Mouse (Mus musculus) left cerebral cortex, adult 2 months (tissue): ENCODE results near the gene Enkd1. TPM values are rescaled to one million over a fixed set of nuclear protein-coding genes. Genes with fewer than 3 reads are reported as not detected.

ENCODE experiments used
- DNase-seq, 2 experiments: peaks; one replicate each; pipeline ENCODE4 v3.0.0; 2021 to 2022; ENCODE audit warnings: low spot score in 2 of 2, mixed read lengths in 1 of 2; ENCODE audit errors: extremely low spot score in 1 of 2
- H3K27ac ChIP-seq: fragments of 200-600 bp; 2 replicates; pipeline ENCODE4 v1.8.1; 2022
- H3K4me3 ChIP-seq: fragments of 200-600 bp; 2 replicates; pipeline ENCODE4 v1.8.1; 2022
- CTCF ChIP-seq: fragments of 200-600 bp; IDR thresholded peaks from 2 replicates; pipeline ENCODE4 v1.8.1; 2022; ENCODE audit warnings: antibody characterized with exemption, mild to moderate bottlenecking, moderate library complexity
- intact Hi-C: fragments of 180-260 bp; cut with DNase I; formaldehyde crosslinking; loops from one replicate; pipeline ENCODE4 v1.15.1; 2025
- total RNA-seq, 2 experiments: library from RNA; stranded (reverse); gene quantifications; 2 replicates each; pipeline ENCODE4 v1.2.3; 2021

Gene Enkd1
- total RNA-seq, 2 experiments from 2014 or later, result 9.6 to 10.6 TPM

DNA sequence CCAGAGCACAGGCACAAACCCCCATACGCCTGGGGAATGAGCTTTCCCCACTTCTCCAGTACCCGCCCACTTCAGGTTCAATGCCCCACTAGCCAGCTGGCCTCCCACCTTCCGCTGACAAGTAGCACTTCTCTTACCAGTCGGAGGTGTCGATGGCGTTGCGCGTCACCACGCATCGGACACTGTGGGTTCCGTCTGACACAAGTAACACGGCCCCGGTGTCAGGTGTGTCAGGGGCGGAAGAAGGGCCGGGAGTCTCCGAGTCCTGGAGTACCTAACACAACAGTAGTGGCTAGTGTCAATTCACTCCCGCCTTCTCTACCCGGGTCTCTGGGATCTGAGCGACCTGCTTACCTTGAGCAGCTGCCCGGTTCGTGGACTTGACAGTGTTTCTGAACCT lies 7.4 kb downstream of the Enkd1 start:
- intact Hi-C loops, result loop anchor here (2.0 kb wide), 1 partner anchor 78 kb away; no protein-coding TSS in a partner anchor
- no peak for TF ChIP-seq CTCF
- peak overlapping the region; percentile 95 for H3K27ac ChIP-seq
- H3K4me3 ChIP-seq, result peak overlapping the region; percentile 64
- peak; percentile 56 to 61 for DNase-seq

DNA sequence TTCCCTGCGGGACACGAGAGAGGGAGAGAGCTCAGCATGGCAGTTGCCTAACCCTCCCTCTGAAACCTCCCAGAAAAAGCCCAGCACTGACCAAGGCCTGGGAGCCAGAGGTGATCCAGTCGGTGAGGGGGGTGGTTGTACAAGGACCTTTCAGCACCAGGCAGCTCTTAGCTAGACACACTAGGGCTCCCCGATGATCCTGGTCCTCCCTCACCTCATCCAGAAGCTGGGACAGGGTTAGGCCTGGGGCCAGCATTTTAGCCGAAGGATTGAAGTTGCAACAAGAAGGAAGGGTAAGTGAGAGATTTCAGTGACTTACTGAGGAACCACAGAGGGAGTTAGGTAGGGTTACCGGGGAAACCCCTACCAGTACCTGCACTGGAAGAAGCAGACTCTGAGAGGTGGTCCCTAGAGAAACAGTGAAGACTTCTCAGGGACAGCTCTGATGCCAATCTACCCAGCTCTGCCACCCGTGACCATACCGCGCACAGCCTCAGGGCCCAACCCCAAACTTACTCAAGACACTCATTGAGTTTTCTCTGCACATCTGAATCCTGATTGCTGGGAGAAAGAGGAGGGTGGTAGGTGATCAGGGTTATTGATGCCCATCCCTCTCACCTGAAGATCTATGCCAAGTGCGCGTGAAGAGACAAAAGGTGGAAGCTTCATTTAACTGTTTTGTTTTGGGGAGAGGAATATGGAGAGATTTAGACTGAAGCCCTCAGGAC lies 8.4 kb downstream of the Enkd1 start:
- no peak for DNase-seq
- Histone ChIP-seq H3K27ac (peak overlapping the region; percentile 95; the same call in 1 of the 2 replicates), H3K4me3 (peak overlapping the region; percentile 64)
- TF ChIP-seq CTCF, result no peak
- intact Hi-C loops, result loop anchor here (2.0 kb wide), 1 partner anchor 77 kb away; no protein-coding TSS in a partner anchor

DNA sequence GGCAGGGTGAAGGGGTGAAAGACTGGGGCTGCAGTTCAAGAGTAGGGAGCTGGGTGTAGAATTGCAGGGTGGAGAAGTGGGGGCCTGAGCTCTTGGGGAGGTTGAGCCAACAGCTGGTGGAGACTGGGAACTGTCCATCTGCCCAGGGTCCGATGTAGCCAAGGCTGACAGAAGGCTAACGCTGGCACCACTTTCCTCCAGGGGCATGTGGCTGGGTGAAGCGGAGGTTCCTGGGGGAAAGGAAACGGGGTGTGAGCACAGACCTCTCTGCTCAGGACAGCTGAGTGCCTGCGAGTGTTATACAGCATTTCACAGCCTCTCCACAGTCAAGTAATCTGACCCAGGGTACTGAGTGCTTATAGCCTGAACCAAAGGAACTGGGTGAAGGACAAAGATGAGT lies 9.3 kb downstream of the Enkd1 start:
- intact Hi-C loops, result no loop called here
- no peak for TF ChIP-seq CTCF
- no peak for DNase-seq
- H3K4me3 ChIP-seq, result no peak overlapping the region
- no peak overlapping the region for H3K27ac ChIP-seq

DNA sequence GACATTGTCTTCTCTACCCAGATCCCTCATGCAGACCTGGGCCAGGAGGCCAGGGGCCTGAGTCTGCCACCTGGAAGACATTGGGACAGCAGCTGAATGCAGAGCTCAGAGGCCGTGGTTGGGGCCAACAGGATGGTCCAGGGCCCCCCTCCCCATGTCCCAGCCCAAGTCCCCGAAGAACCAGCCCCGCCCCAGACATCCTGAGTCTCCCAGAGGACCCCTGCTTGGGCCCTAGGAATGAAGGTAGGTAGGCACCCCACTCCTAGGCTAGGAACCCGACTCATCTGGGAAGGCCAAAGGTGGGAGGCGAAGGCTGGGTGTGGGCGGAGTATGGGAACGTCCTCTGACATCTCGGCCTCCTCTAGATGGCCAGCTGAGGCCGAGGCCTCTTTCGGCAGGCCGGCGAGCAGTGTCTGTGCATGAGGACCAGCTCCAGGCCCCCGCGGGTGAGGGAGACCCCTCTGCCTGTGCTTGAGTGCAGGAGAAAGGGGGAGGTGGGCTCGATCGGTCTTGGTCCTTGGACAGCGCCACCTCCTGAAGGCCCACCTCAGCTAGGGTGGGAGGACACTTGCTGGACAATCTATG lies 10.7 kb downstream of the Enkd1 start:
- TF ChIP-seq CTCF, result no peak
- no peak for DNase-seq
- intact Hi-C loops, result no loop called here
- Histone ChIP-seq H3K4me3 (no peak overlapping the region), H3K27ac (no peak overlapping the region)

DNA sequence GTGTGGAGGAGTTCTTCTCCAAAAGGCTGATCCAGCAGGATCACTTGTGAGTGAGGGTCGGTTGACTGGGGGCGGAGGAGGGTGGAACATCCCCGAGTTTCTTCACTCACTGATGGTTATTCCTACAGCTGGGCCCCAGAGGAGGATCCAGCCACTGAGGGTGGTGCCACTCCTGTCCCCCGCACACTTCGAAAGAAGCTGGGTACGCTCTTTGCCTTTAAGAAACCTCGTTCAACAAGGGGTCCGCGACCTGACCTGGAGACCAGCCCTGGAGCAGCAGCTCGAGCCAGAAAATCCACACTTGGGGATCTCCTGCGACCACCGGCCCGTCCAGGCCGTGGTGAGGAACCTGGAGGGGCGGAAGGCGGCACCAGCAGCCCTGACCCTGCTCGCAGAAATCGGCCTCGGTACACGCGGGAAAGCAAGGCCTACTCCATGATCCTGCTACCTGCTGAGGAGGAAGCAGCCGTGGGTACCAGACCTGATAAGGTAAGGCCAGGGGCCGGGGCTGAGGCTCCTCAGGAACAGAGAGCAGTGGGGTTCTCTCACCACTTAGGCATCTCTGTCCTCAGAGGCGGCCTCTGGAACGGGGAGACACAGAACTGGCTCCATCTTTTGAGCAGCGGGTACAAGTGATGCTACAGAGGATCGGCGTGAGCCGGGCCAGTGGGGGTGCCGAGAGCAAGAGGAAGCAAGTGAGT lies 12.8 kb downstream of the Enkd1 start:
- no peak for TF ChIP-seq CTCF
- intact Hi-C loops, result no loop called here
- H3K4me3 ChIP-seq, result peak overlapping the region; percentile 55
- H3K27ac ChIP-seq, result peak overlapping the region; percentile 95
- no peak for DNase-seq

DNA sequence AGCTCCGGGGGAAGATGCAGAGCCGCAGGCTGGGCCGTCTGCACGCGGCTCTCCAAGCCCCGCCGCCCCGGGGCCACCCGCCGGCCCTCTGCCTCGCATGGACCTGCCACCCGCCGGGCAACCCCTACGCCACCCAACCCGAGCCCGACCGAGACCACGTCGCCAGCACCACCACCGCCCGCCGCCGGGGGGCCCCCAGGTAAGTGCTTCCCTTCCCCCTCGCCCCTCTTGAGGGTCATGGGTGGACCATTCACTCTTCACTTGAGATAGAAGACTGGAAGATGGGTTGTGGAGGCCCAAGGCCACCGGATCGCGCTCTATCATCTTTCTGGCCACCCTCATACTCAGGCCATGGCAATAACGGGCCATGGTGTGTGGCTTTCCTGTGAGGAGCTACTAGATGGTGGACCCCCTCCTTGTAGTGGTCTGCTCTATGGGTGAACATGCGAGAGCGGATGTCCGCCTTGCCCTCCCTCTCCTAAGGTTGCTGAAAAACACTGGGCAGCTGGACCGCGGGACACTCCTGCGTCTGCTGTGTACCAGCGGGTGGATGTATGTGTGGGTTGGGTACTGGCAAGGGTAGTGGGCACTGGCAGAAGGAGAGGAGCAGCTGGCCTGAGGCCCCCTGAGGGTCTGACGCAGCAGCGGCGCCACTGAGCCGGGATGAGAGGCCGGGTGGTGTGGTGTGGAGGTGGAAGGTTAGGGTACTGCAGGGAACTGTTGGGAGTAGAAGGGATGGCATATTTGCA lies 13.8 kb downstream of the Enkd1 start:
- peak overlapping the region; percentile 55 for H3K4me3 ChIP-seq
- TF ChIP-seq CTCF, result peak; percentile 42
- H3K27ac ChIP-seq, result peak overlapping the region; percentile 95
- intact Hi-C loops, result loop anchor here (5.0 kb wide), 2 partner anchors 57 to 72 kb away; partner anchors contain the start of genes Agrp and Ctcf
- peak; percentile 55 to 61 for DNase-seq

DNA sequence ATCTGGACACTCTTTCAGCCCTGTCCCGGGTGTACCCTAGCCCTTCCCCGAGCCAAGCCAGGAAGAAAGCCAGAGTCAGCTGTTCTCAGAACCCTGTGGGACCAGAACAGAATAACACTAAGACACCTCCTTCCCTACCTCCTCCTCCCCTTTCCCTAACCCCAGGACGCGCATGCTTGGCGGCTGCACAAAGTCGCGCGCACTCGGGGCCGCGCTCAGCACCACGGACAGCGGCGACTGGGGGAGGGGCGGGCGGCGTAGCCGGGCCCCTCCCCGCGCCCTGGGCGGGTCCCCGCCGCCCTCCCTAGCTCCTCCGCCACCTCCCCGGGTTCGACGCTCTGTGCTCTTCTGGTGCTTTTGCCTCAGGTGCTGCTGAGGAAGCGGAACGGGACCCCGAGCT lies 14.4 kb downstream of the Enkd1 start:
- H3K4me3 ChIP-seq, result peak overlapping the region; percentile 55
- no peak for TF ChIP-seq CTCF
- DNase-seq, result peak; percentile 82 to 87
- intact Hi-C loops, result loop anchor here (5.0 kb wide), 2 partner anchors 56 to 71 kb away; partner anchors contain the start of genes Agrp and Ctcf
- peak overlapping the region; percentile 95 for H3K27ac ChIP-seq

DNA sequence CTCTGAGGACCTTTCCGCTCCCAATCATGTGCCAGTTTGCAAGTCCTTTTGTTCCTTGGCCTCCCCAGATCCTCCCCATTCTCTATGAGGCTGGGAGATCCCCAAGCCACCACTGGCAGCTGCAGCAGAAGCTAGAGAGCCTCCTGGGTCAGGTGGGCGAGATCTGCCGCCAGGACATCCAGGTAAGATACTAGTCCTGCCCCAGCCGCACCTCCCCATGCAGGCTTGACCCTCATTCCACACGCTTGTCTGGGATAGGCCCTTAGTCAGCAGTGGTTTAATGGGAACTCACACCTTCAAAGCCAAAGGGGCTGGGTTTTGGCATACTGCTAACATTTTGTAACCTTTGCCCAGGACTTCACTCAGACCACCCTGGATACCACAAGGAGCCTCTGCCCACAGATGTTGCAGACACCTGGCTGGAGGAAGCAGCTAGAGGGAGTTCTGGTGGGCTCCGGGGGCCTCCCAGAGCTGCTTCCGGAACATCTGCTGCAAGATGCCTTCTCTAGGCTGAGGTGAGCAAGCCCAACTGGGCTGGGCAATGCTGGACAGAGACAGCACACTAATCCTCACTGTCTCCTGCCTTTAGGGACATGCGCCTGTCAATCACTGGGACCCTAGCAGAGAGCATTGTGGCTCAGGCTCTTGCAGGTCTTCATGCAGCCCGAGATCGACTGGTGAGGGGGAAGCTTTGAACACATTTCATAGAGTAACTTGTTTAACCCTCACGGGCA lies 15.4 kb downstream of the Enkd1 start:
- no peak for DNase-seq
- Histone ChIP-seq H3K4me3 (no peak overlapping the region), H3K27ac (no peak overlapping the region)
- intact Hi-C loops, result loop anchor here (5.0 kb wide), 2 partner anchors 55 to 70 kb away; partner anchors contain the start of genes Agrp and Ctcf
- TF ChIP-seq CTCF, result no peak

DNA sequence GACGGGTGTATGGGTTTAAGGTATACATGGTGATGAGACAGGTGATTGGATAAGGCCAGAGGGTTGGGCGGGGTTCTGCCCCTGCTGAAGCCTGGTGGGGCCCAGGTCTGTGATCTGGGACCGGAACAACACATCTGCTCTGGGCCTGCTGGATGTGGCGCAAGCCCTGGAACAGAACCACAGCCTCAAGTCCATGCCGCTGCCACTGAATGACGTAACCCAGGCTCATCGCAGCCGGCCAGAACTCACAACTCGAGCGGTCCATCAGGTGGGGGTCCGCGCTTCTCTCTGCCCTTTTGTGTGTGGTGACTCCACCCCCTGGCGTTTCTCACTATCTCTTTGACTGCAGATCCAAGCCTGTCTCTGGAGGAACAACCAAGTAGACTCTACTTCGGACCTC lies 17.0 kb downstream of the Enkd1 start:
- TF ChIP-seq CTCF, result no peak
- H3K4me3 ChIP-seq, result no peak overlapping the region
- H3K27ac ChIP-seq, result no peak overlapping the region
- intact Hi-C loops, result loop anchor here (5.0 kb wide), 2 partner anchors 54 to 69 kb away; partner anchors contain the start of genes Agrp and Ctcf
- DNase-seq, result no peak

DNA sequence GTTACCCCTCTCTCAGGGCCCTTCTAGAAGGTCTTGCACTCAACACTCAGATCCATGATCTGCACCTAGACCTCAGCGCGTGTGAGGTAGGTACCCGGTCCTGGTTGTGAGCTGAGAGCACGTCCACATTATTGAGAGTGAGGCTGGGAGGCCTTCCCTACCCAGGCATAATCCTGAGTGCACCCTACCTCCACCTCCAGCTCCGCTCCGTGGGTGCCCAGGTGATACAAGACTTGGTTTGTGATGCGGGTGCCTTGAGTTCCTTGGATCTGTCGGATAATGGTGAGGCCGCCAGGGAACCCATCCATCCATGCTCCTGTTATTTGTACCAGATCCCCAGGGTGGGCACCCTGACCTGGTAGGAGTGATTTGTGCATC lies 18.0 kb downstream of the Enkd1 start:
- no peak for DNase-seq
- no peak overlapping the region for H3K4me3 ChIP-seq
- intact Hi-C loops, result loop anchor here (5.0 kb wide), 3 partner anchors 53 to 123 kb away; partner anchors contain the start of genes Agrp, Atp6v0d1 and Ctcf

More for the DNA sequence above, 18.0 kb downstream of the Enkd1 start:
- TF ChIP-seq CTCF, result no peak
- H3K27ac ChIP-seq, result no peak overlapping the region
